Mouse (Mus musculus): ENCODE results near the gene Olfr30.
A peak's percentile ranks its signal among the peaks of the same experiment; 100 is the strongest.
"Not testable (repeated sequence)": the region's sequence is repeated elsewhere in the genome, so short reads cannot be mapped to it uniquely, and the experiment has no call there.

Olfr30 gene

DNA sequence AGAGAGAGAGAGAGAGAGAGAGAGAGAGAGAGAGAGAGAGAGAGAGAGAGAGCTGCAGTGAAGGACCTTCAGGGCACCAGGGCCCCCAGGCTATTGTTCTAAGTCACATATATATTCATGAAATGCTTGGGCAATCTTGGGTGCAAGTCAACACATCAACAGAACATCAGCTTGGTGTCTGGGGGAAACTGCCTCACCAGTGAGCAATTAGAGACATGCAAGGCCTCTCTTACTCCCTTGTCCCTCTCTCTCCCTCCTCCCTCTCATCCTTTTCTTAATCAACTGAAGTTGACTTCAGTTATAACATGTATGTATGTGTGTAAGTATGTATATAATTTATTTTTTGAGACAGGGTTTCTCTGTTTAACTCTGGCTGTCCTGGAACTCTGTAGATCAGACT, at the start of gene Olfr30:
Olfr30 (minus strand) TSS at position 101 of the 400 bp plus-strand sequence.
- DNase-seq, result no peak

DNA sequence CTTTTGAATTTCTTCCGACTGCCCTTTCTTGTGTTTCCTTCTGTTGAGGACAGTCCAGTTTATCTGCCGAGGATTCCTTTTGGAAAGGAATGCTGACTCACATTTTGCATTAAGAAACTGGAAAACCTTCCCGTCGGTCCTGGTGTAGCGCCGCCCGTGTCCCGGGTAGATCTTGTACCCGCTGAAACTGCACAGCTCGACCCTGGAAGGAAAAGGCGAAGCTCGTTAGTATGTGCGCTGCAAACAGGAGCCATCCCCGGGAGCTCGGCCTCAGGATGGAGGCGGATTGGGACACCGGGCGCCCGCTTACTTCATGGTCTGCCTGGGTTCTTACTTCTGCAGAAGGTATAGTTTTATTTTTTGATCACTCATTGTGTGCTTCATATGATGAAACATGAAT, 47.0 kb upstream of the Olfr30 start:
- not testable (repeated sequence) for DNase-seq

DNA sequence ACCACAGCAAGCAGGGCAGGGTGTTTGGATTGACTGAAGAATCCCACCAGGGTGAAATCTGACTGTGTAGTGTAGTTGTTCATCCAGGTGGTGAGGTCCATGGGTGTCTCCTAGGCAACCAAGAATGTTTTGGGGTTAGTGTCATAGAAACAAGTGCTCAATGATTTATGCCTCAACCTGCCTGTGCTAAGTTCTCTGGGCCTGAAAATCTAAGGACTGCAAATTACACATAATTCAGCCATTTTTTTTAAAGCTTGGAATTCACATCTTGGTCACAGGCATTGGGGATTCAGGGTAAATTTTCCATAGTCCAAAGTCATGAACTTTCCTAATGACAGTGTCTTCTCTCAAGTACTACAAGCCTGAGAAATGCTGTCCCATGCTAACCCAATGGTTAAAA, 40.4 kb upstream of the Olfr30 start, which contains the start of gene Olfr331:
Olfr331 (minus strand) TSS at position 101 of the 400 bp plus-strand sequence.
- not testable (repeated sequence) for DNase-seq

DNA sequence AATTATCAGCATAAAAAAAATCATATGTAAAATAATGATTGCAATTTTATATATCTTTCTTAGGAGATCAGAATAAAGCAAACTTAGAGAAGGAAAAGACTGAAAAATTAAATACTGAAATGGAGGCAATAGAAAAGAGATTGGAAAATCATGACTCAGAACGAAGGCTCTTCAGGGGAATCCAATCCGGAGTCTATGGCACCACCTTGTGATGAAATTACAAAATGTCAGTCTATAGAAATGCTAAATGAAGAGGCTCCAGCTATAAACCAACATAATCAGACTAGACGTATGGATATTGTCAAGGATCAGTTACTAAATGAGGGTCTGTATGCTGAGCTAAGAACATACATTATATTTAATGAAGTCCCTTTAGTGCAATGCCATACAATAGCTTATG, 37.2 kb upstream of the Olfr30 start:
- no peak for DNase-seq

DNA sequence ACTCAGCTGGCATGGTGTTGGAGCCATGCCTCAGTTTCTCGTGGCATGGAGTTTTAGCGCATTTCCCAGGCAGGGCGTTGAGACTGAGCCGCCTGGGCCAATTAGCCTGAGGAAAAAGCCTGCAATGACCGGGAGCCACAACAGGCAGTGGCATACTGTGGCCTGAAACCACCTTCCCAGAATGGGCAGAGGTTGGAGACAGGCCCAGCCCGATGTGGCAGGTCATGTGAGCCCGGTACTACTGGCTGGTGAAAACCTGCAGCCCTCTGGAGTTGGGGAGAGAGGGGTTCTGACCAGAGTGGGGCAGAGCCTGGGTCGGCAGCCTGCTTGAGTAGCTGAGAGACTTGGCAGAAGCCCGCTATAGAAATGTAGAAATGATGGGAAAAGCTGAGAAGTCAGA, 36.7 kb upstream of the Olfr30 start:
- no peak for DNase-seq

DNA sequence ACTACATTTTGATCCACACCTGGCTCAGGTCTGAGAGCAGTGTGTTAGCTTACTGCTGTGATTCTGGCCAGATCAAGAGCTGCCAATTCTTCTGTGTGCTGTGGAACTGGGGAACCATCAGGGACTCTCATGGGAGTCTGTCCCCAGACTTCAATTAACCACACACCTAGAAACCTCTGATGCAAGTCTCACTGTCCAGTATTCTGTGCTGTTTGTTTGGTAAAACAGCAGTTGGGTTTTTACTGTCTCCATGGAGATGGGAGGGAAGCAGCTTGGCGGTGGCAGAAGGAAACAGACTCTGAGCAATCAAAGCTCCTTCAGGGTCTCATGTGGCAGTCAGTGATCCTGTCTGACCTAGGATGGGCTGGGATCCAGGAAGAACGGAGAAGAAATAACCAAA, 30.4 kb upstream of the Olfr30 start, which contains the start of gene Olfr332:
Olfr332 (minus strand) TSS at position 101 of the 400 bp plus-strand sequence.
- no peak for DNase-seq

DNA sequence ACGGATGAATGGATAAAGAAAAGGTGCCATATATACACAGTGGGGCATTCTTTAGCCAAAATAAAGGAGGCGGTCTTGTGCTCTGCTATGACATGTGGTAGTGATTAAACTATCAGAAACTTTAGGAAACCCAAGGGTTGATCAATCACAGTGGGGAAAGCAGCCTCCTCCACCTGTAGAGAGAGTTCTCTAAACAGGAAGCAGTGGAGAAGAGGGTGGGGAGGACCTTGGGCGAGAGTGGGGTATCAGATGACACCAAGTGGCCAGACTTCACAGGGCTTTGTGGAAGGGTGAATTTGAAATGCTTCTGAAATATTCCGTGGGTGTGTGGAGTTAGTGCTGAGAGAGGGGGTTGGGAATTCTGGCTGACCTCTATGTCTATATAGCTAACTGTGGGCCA, 8.5 kb downstream of the Olfr30 start:
- no peak for DNase-seq

DNA sequence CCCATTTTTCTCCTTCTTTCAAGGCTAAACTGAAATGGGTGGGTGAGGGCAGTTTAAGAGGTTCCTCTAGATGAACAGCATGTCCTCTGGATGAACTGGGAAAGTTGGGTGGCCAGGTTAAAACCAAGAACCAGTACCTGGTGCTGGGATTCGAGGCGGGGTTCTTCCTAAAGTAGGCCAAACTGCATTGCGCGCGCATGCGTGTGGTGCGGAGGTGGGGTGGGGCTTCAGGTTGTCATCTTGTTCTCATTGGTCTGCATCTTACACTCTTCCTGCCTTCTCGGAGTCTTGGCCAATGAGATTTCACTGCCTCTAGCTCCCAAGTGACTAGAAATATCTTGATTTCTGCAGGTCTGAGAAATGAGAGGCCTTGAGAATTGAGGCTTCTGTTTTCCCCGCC, 9.3 kb downstream of the Olfr30 start, which contains the start of gene Lypd9:
Lypd9 (minus strand) TSS at position 165 of the 400 bp plus-strand sequence.
- no peak for DNase-seq

DNA sequence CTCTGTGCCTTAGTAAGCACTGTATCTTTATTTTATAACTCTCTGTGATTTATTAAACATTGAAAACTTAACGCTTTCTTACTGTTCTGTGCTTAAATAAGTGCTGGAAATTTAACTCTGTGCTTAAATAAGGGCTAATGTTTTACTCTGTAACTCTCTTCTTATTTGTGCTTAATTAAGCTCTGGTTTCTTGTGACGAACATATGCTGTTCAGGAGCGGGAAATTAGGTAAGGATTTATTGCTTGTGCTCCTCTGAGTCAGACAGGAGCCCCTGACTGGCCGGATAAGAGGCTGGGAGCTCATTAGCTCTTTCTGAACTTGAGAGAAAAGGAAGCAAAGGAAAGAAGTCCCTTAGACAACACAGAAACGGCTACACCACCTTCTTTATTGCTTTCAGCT, 24.2 kb downstream of the Olfr30 start:
- DNase-seq, result no peak

DNA sequence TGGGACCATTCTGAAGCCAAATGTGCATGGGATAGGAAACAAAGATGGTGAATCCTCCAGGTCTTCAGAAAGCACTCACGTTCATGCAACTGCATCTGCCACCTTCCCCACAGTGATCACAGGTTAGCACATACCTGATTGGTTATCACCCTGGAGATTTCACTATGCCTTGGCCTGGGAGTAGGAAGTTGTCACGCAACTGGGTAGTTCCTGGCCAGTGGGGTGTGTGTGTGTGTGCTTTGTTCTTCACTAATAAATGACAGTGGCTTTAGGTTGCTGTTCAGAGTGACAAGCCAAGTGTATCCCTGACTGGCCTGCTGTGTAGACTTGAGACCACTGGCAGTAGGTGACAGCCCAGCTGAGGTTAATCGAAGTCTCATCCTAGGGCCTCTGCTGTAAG, 29.8 kb downstream of the Olfr30 start, which contains the start of gene Gm12253:
Gm12253 (plus strand) TSS at position 301 of the 400 bp plus-strand sequence.
- no peak for DNase-seq

DNA sequence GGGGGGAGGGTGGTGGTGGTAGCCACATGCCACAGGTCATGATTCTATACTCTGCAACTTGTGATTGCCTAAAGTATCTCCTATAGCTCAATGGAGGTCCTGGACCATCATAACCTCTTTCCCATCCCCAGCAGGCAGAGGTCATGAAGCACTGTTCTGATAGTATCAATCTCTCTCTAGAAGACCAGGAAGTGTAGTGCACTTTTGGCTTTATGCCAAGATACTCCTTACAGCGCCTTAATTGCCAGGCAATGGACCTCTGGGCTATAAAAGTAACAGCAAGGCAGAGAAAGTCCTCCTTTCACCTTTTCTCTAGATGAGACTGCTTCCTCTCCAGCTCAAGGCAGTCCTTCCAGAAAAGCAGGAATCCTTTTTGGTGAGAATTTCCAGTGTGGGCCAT, 41.3 kb downstream of the Olfr30 start, which contains the start of gene 1810065E05Rik:
1810065E05Rik (plus strand) TSS at position 297 of the 400 bp plus-strand sequence.
- DNase-seq, result no peak

DNA sequence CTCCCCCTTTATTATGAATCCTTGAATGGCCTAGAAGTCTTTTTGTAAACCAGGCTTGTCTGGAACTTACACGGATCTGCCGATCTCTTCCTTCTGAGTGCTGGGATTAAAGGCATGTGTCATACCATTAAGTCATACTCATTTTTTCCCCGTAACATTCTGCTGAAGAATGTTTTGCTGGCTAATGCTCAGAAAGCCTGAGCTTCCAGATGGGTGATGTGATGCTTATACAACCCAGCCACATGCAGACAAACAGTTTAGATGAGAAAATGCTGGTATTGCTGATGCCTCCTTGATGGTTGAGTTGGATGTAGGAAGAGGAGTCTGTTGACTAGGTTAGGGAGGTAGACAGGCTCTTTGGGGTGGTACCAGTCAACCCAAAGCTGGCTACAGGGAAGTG, 43.7 kb downstream of the Olfr30 start:
- peak; percentile 40 for DNase-seq

DNA sequence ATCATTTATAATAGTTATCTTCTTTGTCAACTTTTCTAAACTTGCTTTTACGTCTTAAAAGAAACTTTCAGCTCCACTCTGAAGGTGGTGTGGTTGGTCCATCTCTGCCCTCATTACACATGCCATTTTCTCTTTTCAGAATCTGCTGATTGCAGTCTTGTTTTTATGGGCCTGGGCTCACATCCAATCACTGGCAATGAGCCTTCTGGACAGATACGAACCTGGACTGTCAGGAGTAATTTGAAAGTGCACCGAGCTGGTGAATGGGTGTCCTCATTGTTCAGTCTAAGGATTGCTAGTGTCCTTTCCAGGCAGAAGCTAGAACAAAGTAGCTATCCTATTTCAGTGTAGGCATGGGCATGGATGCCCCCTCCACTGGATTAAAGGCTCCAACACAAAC, 54.0 kb downstream of the Olfr30 start:
- no peak for DNase-seq

Measured in layer of hippocampus, adult 9-11 months (tissue).